Mouse (Mus musculus) intestine, embryonic 15.5 days (tissue): ENCODE results near the gene Cib2. TPM values are rescaled to one million over a fixed set of nuclear protein-coding genes. Genes with fewer than 3 reads are reported as not detected.

Experiments
- ATAC-seq: fragments of 200-750 bp; cut with Nextera tagmentation; 2 replicates; pipeline ENCODE4 v1.8.0; 2017; ENCODE audit warnings: moderate TSS enrichment, moderate library complexity
- H3K27ac ChIP-seq: fragments of 300-500 bp; sonication (generic); 2 replicates; pipeline ENCODE4 v1.5.1; 2015; ENCODE audit warnings: mild to moderate bottlenecking, inconsistent platforms
- H3K27me3 ChIP-seq: fragments of 300-500 bp; sonication (generic); replicated peaks from 2 replicates; pipeline ENCODE4 v1.6.1; 2015; ENCODE audit warnings: inconsistent platforms
- H3K36me3 ChIP-seq: fragments of 300-500 bp; sonication (generic); 2 replicates; pipeline ENCODE4 v1.6.1; 2015; ENCODE audit warnings: inconsistent platforms
- H3K4me1 ChIP-seq: fragments of 300-500 bp; sonication (generic); replicated peaks from 2 replicates; pipeline ENCODE4 v1.6.1; 2015; ENCODE audit warnings: inconsistent platforms
- H3K4me2 ChIP-seq: fragments of 300-500 bp; sonication (generic); replicated peaks from 2 replicates; pipeline ENCODE4 v1.6.1; 2015; ENCODE audit warnings: mild to moderate bottlenecking, inconsistent platforms
- H3K4me3 ChIP-seq: fragments of 300-500 bp; sonication (generic); replicated peaks from 2 replicates; pipeline ENCODE4 v1.5.1; 2015; ENCODE audit warnings: inconsistent platforms
- H3K9ac ChIP-seq: fragments of 300-500 bp; sonication (generic); 2 replicates; pipeline ENCODE4 v1.6.1; 2015; ENCODE audit warnings: inconsistent platforms
- H3K9me3 ChIP-seq: fragments of 300-500 bp; sonication (generic); 2 replicates; pipeline ENCODE4 v1.6.1; 2016; ENCODE audit warnings: inconsistent platforms
- WGBS: fragments of 180-500 bp; shearing (Covaris S2); methylation state at CpG from one replicate; pipeline ENCODE4 v1.1.7; 2015; 5-methylcytosine and 5-hydroxymethylcytosine counted together
- polyA plus RNA-seq: library from polyadenylated mRNA; unstranded; fragments of >200 nt; fragmentation: Nextera tagmentation; extraction: Ambion mirVana; gene quantifications from 2 replicates; pipeline ENCODE4 v1.2.1, GENCODE M21; 2015

The Cib2 gene
- polyA plus RNA-seq, 1 experiment from 2014 or later = 9.9 TPM

DNA sequence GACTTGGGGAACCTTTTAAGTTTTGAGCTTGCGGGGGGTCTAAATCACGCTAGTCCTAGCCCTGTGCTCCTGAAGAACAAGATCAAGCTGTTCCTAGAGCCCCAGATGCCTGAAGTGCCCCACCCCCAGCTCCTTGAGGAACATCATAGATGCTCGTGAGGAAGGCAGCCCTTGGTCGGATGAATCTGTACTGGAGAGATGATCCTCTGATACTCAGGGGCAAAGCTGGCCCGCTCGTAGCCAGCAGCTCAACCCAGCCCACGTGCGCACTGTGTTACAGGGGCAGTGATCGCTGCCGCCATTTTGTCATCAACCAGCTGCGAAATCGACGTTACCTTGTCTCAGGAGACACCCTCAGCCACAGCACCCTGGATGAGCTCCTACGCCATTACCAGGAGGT lies 21.3 kb downstream of the Cib2 start, which contains the start of gene Sh2d7:
Gene Sh2d7 (plus strand): TSS at position 301 of the 400 bp plus-strand sequence.
- no peak within 1 kb of the TSS for H3K4me3 ChIP-seq
- H3K27ac ChIP-seq = no peak within 1 kb of the TSS
- H3K4me1 ChIP-seq = no peaks in the 10 kb centered on the region
- H3K9ac ChIP-seq = no peak within 1 kb of the TSS
- no peaks in the 10 kb centered on the region for H3K36me3 ChIP-seq
- H3K27me3 ChIP-seq = no peaks in the 10 kb centered on the region
- no peak within 1 kb of the TSS for H3K4me2 ChIP-seq
- ATAC-seq = no peak
- WGBS = 91% methylated on average over 14 of the region's 14 CpGs
- no peaks in the 10 kb centered on the region for H3K9me3 ChIP-seq

- ATAC-seq = no peak
- Histone ChIP-seq H3K27me3 (no peaks in the 10 kb centered on the region), H3K4me2 (no peak overlapping the region), H3K9ac (no peak overlapping the region), H3K36me3 (no peaks in the 10 kb centered on the region), H3K4me1 (no peaks in the 10 kb centered on the region), H3K27ac (no peak overlapping the region), H3K4me3 (no peak overlapping the region), H3K9me3 (no peaks in the 10 kb centered on the region)
- 93% methylated on average over 3 of the region's 3 CpGs for WGBS
Observed at GRCm38 (mm10) chr9:54538244-54538643, 21.8 kb downstream of the Cib2 start.

GRCm38 (mm10) chr9:54537480-54537879 lies 22.5 kb downstream of the Cib2 start:
- H3K9ac ChIP-seq = no peak overlapping the region
- H3K4me1 ChIP-seq = no peaks in the 10 kb centered on the region
- H3K36me3 ChIP-seq = no peaks in the 10 kb centered on the region
- H3K4me2 ChIP-seq = no peak overlapping the region
- no peaks in the 10 kb centered on the region for H3K27me3 ChIP-seq
- H3K27ac ChIP-seq = no peak overlapping the region
- no peak overlapping the region for H3K4me3 ChIP-seq
- no peak for ATAC-seq
- H3K9me3 ChIP-seq = no peaks in the 10 kb centered on the region
- 68% methylated on average over 3 of the region's 3 CpGs for WGBS

DNA sequence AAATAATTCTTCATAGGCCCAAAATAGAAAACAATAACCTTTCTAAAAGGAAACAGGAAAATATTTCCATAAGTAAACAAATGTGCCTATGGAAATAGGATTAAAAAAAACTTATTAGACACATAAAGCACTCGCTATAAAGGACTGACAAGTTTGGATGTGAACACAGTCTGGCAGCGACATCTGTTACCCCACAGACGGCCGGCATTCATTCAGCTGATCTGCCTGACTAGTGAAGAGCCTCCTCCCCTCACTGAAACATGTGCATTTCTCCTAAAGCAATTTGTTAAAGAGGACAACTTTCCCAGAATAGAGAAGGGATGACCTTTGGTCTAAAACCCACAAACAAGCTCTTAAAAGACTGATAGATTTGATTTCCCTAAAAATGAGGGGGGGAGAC lies 23.0 kb downstream of the Cib2 start:
- ATAC-seq = no peak

GRCm38 (mm10) chr9:54536236-54536635 lies 23.8 kb downstream of the Cib2 start:
- 85% methylated on average over 7 of the region's 7 CpGs for WGBS
- no peak for ATAC-seq
- no peak overlapping the region for H3K27ac ChIP-seq

More for the DNA sequence above, 23.0 kb downstream of the Cib2 start:
- Histone ChIP-seq H3K36me3 (no peaks in the 10 kb centered on the region), H3K4me2 (no peak overlapping the region), H3K4me1 (no peaks in the 10 kb centered on the region), H3K9me3 (no peaks in the 10 kb centered on the region), H3K27ac (no peak overlapping the region), H3K27me3 (no peaks in the 10 kb centered on the region), H3K9ac (no peak overlapping the region), H3K4me3 (no peak overlapping the region)
- WGBS = 54% methylated on average over 4 of the region's 4 CpGs

DNA sequence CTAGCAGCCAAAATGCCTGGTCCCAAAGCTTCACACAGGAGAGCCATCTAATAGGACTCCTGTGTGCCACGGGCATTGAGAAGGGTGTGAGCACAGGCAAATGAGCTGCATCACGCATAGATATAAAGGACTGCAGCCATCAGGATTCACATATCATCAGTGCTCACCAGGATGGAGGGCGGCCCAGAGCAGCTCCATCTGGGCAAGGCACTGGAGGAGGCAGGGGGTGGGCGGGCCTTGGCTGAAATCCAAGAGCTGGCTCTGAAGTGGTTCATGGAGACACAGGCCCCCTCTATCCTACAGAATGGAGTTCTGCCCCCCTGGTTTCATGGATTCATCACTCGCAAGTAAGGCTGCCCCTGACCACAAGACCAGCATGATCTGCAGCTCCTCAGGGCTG lies 26.0 kb downstream of the Cib2 start:
- Histone ChIP-seq H3K4me3 (no peak overlapping the region), H3K27ac (no peak overlapping the region), H3K36me3 (no peaks in the 10 kb centered on the region), H3K4me1 (no peaks in the 10 kb centered on the region), H3K9me3 (no peaks in the 10 kb centered on the region), H3K9ac (no peak overlapping the region), H3K4me2 (no peak overlapping the region), H3K27me3 (no peaks in the 10 kb centered on the region)
- ATAC-seq = no peak
- 63% methylated on average over 5 of the region's 5 CpGs for WGBS

More at GRCm38 (mm10) chr9:54536236-54536635, 23.8 kb downstream of the Cib2 start:
- H3K9me3 ChIP-seq = no peaks in the 10 kb centered on the region
- H3K4me2 ChIP-seq = no peak overlapping the region
- H3K27me3 ChIP-seq = no peaks in the 10 kb centered on the region
- H3K4me1 ChIP-seq = no peaks in the 10 kb centered on the region
- H3K9ac ChIP-seq = no peak overlapping the region
- no peak overlapping the region for H3K4me3 ChIP-seq
- no peaks in the 10 kb centered on the region for H3K36me3 ChIP-seq

DNA sequence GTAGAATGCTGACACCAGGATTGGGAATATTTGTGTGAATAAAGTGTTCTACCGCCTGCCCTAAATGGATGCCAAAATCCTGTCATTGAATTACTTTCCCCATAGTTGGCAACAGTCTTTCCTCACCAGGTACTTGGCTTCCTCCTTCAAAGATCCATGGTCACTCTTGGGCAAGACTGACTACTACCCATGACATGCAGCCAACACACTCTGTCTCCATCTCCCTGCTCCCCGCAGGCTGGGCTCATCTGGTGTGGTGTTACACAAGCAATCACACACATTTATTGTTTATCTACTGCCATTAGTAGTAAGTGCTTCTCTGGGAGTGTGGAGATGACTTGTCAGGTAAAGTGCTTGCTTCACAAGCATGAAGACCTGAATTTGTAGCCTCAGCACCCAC lies 27.1 kb downstream of the Cib2 start:
- Histone ChIP-seq H3K4me1 (no peaks in the 10 kb centered on the region), H3K27me3 (no peaks in the 10 kb centered on the region), H3K36me3 (no peaks in the 10 kb centered on the region), H3K9ac (no peak overlapping the region), H3K9me3 (no peaks in the 10 kb centered on the region), H3K27ac (no peak overlapping the region), H3K4me3 (no peak overlapping the region), H3K4me2 (no peak overlapping the region)
- ATAC-seq = no peak
- WGBS = 89% methylated on average over 2 of the region's 2 CpGs

DNA sequence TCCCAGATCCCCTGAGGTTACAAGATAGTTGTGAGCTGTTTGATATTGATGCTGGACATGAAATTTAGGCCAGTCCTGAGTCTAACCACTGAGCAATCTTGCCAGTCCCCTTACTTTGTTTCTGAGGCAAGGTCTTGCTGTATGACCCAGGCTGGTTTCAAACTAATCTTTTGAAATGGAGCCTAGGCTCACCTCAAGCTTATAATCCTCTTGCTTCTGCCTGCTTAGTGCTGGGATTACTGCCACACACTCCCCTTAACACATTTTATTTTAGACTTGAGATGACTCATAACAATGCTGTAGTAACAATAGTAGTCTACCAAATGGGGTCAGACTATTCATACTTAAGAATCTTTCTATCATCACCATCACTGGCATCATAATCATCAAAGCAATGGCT lies 28.6 kb downstream of the Cib2 start:
- Histone ChIP-seq H3K27ac (no peak overlapping the region), H3K4me2 (no peak overlapping the region), H3K4me3 (no peak overlapping the region), H3K36me3 (no peaks in the 10 kb centered on the region), H3K9ac (no peak overlapping the region), H3K9me3 (no peaks in the 10 kb centered on the region), H3K4me1 (no peaks in the 10 kb centered on the region), H3K27me3 (no peaks in the 10 kb centered on the region)
- ATAC-seq = no peak

GRCm38 (mm10) chr9:54530836-54531235 lies 29.2 kb downstream of the Cib2 start:
- H3K27ac ChIP-seq = no peak overlapping the region
- no peak overlapping the region for H3K9ac ChIP-seq
- no peaks in the 10 kb centered on the region for H3K4me1 ChIP-seq
- no peak for ATAC-seq
- WGBS = 86% methylated on average over 6 of the region's 6 CpGs
- H3K9me3 ChIP-seq = no peaks in the 10 kb centered on the region
- no peak overlapping the region for H3K4me3 ChIP-seq
- H3K4me2 ChIP-seq = no peak overlapping the region
- no peaks in the 10 kb centered on the region for H3K36me3 ChIP-seq
- H3K27me3 ChIP-seq = no peaks in the 10 kb centered on the region

DNA sequence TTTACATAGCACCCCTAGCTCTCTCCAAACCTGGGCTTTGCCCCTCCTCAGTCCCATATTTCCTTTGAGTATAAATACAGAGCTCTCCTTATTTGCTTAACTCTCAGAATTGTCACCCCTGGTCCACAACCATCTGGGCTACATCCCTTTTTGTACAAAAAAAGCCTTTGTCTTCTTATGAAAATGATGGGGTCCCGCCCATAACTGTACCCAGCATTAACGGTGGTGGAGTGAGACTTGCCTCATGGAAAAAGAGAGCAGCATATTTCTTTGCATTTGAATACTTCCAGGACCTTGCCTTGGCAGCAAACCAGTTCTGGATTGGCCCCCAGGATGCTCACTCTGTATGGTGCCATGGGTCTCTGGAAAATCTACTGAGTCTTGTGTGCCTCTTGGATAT lies 30.1 kb downstream of the Cib2 start:
- H3K9ac ChIP-seq = no peak overlapping the region
- H3K9me3 ChIP-seq = no peaks in the 10 kb centered on the region
- ATAC-seq = no peak
- no peaks in the 10 kb centered on the region for H3K36me3 ChIP-seq
- H3K4me1 ChIP-seq = no peaks in the 10 kb centered on the region
- WGBS = 85% methylated on average over 2 of the region's 2 CpGs
- no peaks in the 10 kb centered on the region for H3K27me3 ChIP-seq
- H3K27ac ChIP-seq = no peak overlapping the region
- H3K4me3 ChIP-seq = no peak overlapping the region
- H3K4me2 ChIP-seq = no peak overlapping the region

- Histone ChIP-seq H3K9ac (no peak overlapping the region), H3K4me3 (no peak overlapping the region), H3K9me3 (no peaks in the 10 kb centered on the region), H3K4me2 (no peak overlapping the region), H3K27me3 (no peaks in the 10 kb centered on the region), H3K4me1 (no peaks in the 10 kb centered on the region), H3K36me3 (no peaks in the 10 kb centered on the region), H3K27ac (no peak overlapping the region)
- ATAC-seq = no peak
- WGBS = 71% methylated on average over 7 of the region's 7 CpGs
Observed at GRCm38 (mm10) chr9:54527694-54528093, 32.3 kb downstream of the Cib2 start.

DNA sequence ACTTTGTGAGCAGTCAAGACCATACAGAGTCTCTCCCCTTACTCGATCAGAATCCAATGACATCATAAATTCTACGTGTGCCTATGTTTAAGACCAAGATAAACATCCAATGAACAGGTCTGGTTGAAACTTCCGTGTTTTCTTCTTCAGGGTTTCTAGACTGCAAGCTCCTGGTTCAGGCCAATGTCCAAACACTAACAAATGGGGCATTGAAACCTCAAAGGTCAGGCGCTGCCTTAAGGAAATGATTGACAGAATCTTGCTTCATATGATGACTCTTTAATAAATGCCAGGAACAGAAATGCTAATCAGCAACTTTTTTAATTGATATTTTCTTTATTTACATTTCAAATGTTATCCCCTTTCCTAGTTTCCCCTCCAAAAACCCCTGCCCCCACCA lies 39.7 kb downstream of the Cib2 start:
- Histone ChIP-seq H3K9me3 (no peaks in the 10 kb centered on the region), H3K9ac (no peak overlapping the region), H3K27ac (no peak overlapping the region), H3K27me3 (no peaks in the 10 kb centered on the region), H3K36me3 (no peaks in the 10 kb centered on the region), H3K4me1 (no peaks in the 10 kb centered on the region), H3K4me3 (no peak overlapping the region), H3K4me2 (no peak overlapping the region)
- peak; percentile 75 for ATAC-seq
- WGBS = 51% methylated on average over 4 of the region's 4 CpGs

- H3K9ac ChIP-seq = no peak overlapping the region
- no peaks in the 10 kb centered on the region for H3K4me1 ChIP-seq
- no peaks in the 10 kb centered on the region for H3K27me3 ChIP-seq
- no peak overlapping the region for H3K27ac ChIP-seq
- H3K4me2 ChIP-seq = no peak overlapping the region
- H3K4me3 ChIP-seq = no peak overlapping the region
- 62% methylated on average over 7 of the region's 7 CpGs for WGBS
- ATAC-seq = no peak
- H3K9me3 ChIP-seq = no peaks in the 10 kb centered on the region
- H3K36me3 ChIP-seq = no peaks in the 10 kb centered on the region
Observed at GRCm38 (mm10) chr9:54518921-54519320, 41.1 kb downstream of the Cib2 start.

- H3K9ac ChIP-seq = no peak overlapping the region
- no peaks in the 10 kb centered on the region for H3K36me3 ChIP-seq
- H3K27me3 ChIP-seq = no peaks in the 10 kb centered on the region
- H3K4me1 ChIP-seq = no peaks in the 10 kb centered on the region
- H3K27ac ChIP-seq = no peak overlapping the region
- no peaks in the 10 kb centered on the region for H3K9me3 ChIP-seq
- no peak overlapping the region for H3K4me3 ChIP-seq
- no peak for ATAC-seq
- no peak overlapping the region for H3K4me2 ChIP-seq
- 83% methylated on average over 2 of the region's 2 CpGs for WGBS
Observed at GRCm38 (mm10) chr9:54515991-54516390, 44.0 kb downstream of the Cib2 start.
